Mouse (Mus musculus) ES-E14 (cell line): ENCODE results near the gene Map6. TPM values are rescaled to one million over a fixed set of nuclear protein-coding genes. Genes with fewer than 3 reads are reported as not detected.

Experiments
- DNase-seq: peaks from one replicate; pipeline ENCODE4 v3.0.0-alpha.2; 2013; ENCODE audit warnings: low read depth, low spot score
- H3K27ac ChIP-seq: 2 replicates; pipeline ENCODE4 v1.5.1; 2012; ENCODE audit warnings: low read depth, mild to moderate bottlenecking, low read length, moderate library complexity, mixed read lengths; ENCODE audit not compliant: poor library complexity, insufficient read depth, severe bottlenecking
- H3K36me3 ChIP-seq: 2 replicates; pipeline ENCODE4 v1.6.1; 2012; ENCODE audit warnings: mild to moderate bottlenecking, low read length, moderate library complexity, mixed read lengths; ENCODE audit not compliant: control insufficient read depth, poor library complexity, insufficient read depth, severe bottlenecking
- H3K4me1 ChIP-seq, 2 experiments: fragments of 150-350 bp in 1 of 2; sonication (generic) in 1 of 2; 2 replicates each; pipeline ENCODE4 v1.6.1; 2012; ENCODE audit warnings: low read length in 2 of 2, mild to moderate bottlenecking in 1 of 2, mixed read lengths in 1 of 2; ENCODE audit not compliant: control insufficient read depth in 2 of 2, insufficient read depth in 2 of 2, poor library complexity in 1 of 2
- H3K4me3 ChIP-seq, 2 experiments: fragments of 150-350 bp in 1 of 2; sonication (generic) in 1 of 2; 2 replicates each; pipeline ENCODE4 v1.5.1; 2012; ENCODE audit warnings: low read length in 2 of 2, low read depth in 1 of 2, mild to moderate bottlenecking in 1 of 2, mixed read lengths in 1 of 2; ENCODE audit not compliant: insufficient read depth in 1 of 2, poor library complexity in 1 of 2, severe bottlenecking in 1 of 2
- H3K9ac ChIP-seq: 2 replicates; pipeline ENCODE4 v1.6.1; 2012; ENCODE audit warnings: low read depth, mild to moderate bottlenecking, low read length, mixed read lengths; ENCODE audit not compliant: poor library complexity, insufficient read depth, severe bottlenecking
- H3K9me3 ChIP-seq: fragments of 150-350 bp; sonication (generic); 2 replicates; pipeline ENCODE4 v1.6.1; 2012; ENCODE audit warnings: low read depth, mild to moderate bottlenecking, low read length; ENCODE audit not compliant: control insufficient read depth, insufficient read depth
- CHD2 ChIP-seq: IDR thresholded peaks from 2 replicates; pipeline ENCODE4 v1.6.1; 2014; ENCODE audit warnings: mild to moderate bottlenecking, low read depth, low read length, inconsistent platforms
- HCFC1 ChIP-seq: IDR thresholded peaks from 2 replicates; pipeline ENCODE4 v1.6.1; 2012; ENCODE audit warnings: low read length, inconsistent platforms, borderline replicate concordance; ENCODE audit not compliant: insufficient read depth
- MAFK ChIP-seq: IDR thresholded peaks from 2 replicates; pipeline ENCODE4 v1.6.1; 2014; ENCODE audit warnings: mild to moderate bottlenecking, low read depth, low read length, inconsistent platforms; ENCODE audit not compliant: insufficient read depth
- ZC3H11A ChIP-seq: IDR thresholded peaks from 2 replicates; pipeline ENCODE4 v1.6.1; 2012; ENCODE audit warnings: low read depth, mild to moderate bottlenecking, inconsistent platforms, low read length, borderline replicate concordance
- ZNF384 ChIP-seq: IDR thresholded peaks from 2 replicates; pipeline ENCODE4 v1.6.1; 2012; ENCODE audit warnings: low read depth, low read length, inconsistent platforms
- in situ Hi-C, 2 experiments: fragments of 600-800 bp; cut with MboI; formaldehyde crosslinking; loops; one replicate each; pipeline ENCODE4 v1.15.1; 2025; ENCODE audit warnings: low sequenced_read_pairs in 2 of 2, inconsistent platforms in 1 of 2; ENCODE audit not compliant: unreplicated experiment in 2 of 2
- total RNA-seq: library from RNA; depleted of rRNA; stranded (reverse); fragments of 300-350 nt; gene quantifications from 2 replicates; pipeline ENCODE4 v1.2.3, GENCODE M21; 2012; rRNA removed

Gene Map6
- total RNA-seq, 1 experiment: 13.5 TPM

DNA sequence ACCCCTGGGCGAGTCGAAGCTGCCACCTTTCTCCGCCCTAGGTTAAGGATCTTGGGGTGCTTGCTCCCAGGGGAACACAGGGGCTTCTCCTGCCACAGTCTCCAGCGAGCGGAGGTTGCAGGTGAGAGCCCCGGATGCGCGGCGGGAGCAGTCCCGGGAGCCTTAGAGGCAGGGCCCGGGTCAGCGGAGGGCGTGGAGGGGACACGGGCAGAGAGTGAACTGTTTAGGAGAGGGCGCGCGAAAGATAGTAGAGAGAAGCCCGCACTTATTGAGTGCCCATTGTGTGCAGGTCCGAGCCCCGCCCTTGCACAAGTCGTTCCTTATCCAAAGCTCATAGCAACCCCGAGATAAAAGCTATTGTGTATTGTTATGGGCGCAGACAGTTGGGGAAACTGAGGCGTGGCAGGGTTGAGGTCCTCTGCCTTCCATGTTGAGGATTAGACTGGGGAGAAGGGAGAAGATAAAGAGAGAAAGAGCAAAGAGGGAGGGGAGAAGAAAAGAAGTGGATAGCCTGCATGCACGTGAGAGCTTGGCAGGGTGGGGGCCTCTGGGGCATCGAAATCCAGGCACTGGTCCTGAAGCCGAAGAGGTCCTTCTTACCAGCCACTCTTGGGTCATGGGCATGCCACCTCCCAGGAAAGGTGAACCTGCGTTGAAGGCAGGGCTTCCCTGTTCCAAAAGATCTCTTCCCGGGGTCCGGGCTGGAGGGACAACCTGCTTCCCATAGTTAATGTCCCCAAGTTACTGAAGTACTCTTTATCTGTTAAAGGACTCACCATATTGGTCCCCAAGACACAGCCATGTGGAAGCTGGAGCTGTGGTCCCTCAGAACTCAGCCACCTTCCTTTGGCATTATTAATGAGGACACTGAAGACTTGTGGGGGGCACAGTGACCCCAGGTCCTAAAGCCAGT is 115.1 kb downstream of the Map6 start:
- no peak for DNase-seq
- Histone ChIP-seq H3K9me3 (no peaks in the 10 kb centered on the region), H3K9ac (peak overlapping the region; percentile 58), H3K27ac (no peak overlapping the region), H3K4me3 (peak overlapping the region; percentile 43 to 67), H3K4me1 (no peaks in the 10 kb centered on the region), H3K36me3 (no peaks in the 10 kb centered on the region)
- in situ Hi-C loops: no loop called here
- TF ChIP-seq MAFK (no peak), ZNF384 (no peak), HCFC1 (no peak), CHD2 (no peak), ZC3H11A (no peak)

DNA sequence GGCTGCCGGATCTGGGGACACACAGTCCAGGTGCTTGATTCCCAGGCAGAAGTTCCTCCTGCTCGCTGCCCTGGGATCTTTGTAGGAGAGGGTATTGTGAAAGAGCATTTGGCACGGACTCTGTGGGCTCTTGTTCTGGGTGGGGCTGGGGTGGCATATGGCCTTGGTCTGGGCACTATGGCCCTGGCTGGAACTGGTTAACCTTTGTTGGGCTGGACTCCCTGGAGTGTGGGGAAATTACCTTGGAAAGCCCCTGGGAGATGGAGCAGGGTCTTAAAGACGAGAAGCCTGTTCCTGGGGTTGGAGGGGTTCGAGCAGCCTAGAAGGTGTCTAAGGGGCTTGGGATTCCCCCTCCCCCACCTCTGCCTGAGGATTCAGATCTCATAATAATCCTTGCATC is 116.0 kb downstream of the Map6 start:
- in situ Hi-C loops: no loop called here
- Histone ChIP-seq H3K27ac (no peak overlapping the region), H3K9ac (no peak overlapping the region), H3K36me3 (no peaks in the 10 kb centered on the region), H3K4me3 (no peak overlapping the region), H3K4me1 (no peaks in the 10 kb centered on the region), H3K9me3 (no peaks in the 10 kb centered on the region)
- no peak for TF ChIP-seq CHD2
- no peak for DNase-seq

DNA sequence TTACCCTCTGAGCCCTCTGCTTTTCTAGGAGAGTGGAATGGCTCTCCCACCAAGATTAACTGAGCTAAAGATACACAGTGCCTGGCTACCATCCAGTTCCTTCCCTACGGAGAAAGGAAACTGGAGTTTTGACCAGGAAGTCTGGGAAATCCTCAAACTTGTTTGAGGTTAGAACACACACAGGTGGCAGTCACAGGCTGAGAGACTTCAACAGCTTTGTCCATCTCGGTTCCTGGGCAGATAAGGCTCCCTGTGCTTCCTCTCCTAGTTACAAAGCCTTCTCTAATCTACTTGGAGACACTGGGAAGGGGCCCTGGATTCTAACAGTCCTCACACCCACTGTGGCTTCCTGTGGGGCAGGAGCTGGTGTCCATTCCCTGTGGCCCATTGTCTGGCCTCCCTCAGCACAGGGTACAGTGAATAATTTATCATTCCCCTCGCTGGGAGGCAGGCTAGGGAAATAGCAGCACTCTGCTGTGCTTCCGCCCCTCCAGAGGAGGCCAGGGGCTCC is 116.9 kb downstream of the Map6 start:
- H3K9ac ChIP-seq: no peak overlapping the region
- H3K4me1 ChIP-seq: no peaks in the 10 kb centered on the region
- no peak for DNase-seq
- no peaks in the 10 kb centered on the region for H3K36me3 ChIP-seq
- H3K27ac ChIP-seq: no peak overlapping the region
- in situ Hi-C loops: no loop called here
- TF ChIP-seq CHD2 (no peak), MAFK (no peak), HCFC1 (no peak), ZC3H11A (no peak), ZNF384 (no peak)
- no peaks in the 10 kb centered on the region for H3K9me3 ChIP-seq
- H3K4me3 ChIP-seq: no peak overlapping the region

DNA sequence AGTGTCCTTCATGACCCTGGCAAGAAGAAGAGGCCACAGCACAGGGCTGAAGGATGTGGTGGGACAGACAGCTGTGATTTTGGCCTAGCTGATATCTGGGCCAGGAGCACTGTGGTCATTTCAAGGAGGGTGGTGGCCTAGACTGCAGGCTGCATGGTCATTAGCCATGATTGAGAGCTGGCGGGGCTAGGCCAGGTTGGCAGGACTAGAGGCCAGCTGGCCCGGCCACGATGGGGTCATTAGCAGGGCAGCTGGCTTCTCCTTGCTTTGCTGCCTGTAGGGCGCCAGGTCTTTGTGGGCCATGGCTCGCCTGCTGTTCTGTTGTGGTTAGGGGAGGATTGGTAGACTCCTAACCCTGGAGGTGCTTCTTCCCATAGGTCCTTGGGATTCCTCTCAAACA is 118.8 kb downstream of the Map6 start:
- Histone ChIP-seq H3K4me1 (peaks cover 3 to 6% of the 10 kb centered on the region in 2 experiments; a peak in 2 of 4 replicates), H3K9me3 (no peaks in the 10 kb centered on the region), H3K9ac (no peak overlapping the region), H3K36me3 (no peaks in the 10 kb centered on the region), H3K27ac (no peak overlapping the region), H3K4me3 (no peak overlapping the region)
- no peak for DNase-seq
- in situ Hi-C loops: no loop called here
- TF ChIP-seq ZC3H11A (no peak), CHD2 (no peak), MAFK (no peak), HCFC1 (no peak), ZNF384 (no peak)

Other genes with a start within 250 kb of the Map6 start
- 13.6 and 14.6 TPM in 2 replicates for gene Uvrag, start 126.3 kb upstream of the Map6 start, total RNA-seq
- gene Dgat2, start 84.7 kb upstream of the Map6 start, total RNA-seq: 16.4 and 17.0 TPM in 2 replicates
- gene Mogat2, start 28.8 kb upstream of the Map6 start, total RNA-seq: 9.1 and 22.9 TPM in 2 replicates
- gene Serpinh1, start 85.8 kb downstream of the Map6 start, total RNA-seq: 337 and 500 TPM in 2 replicates
- gene Gdpd5, start 114.0 kb downstream of the Map6 start, total RNA-seq: 8.3 and 10.2 TPM in 2 replicates
- gene Klhl35, start 198.6 kb downstream of the Map6 start, total RNA-seq: 0.31 and 0.85 TPM in 2 replicates
- 1,655 and 1,728 TPM in 2 replicates for gene Rps3, start 216.3 kb downstream of the Map6 start, total RNA-seq